Mouse (Mus musculus) midbrain, embryonic 13.5 days (tissue): Measurements from ENCODE around the gene Zbtb22. TPM values are rescaled to one million over a fixed set of nuclear protein-coding genes. Genes with fewer than 3 reads are reported as not detected.

ENCODE experiments used
- ATAC-seq: fragments of 200-750 bp; cut with Nextera tagmentation; 2 replicates; pipeline ENCODE4 v1.8.0; 2017; ENCODE audit warnings: mild to moderate bottlenecking, moderate TSS enrichment, moderate library complexity
- H3K27ac ChIP-seq: fragments of 300-500 bp; sonication (generic); 2 replicates; pipeline ENCODE4 v1.5.1; 2015; ENCODE audit warnings: inconsistent platforms, mild to moderate bottlenecking, moderate library complexity
- H3K27me3 ChIP-seq: fragments of 300-500 bp; sonication (generic); 2 replicates; pipeline ENCODE4 v1.6.1; 2015; ENCODE audit warnings: mild to moderate bottlenecking, inconsistent platforms
- H3K36me3 ChIP-seq: fragments of 300-500 bp; sonication (generic); 2 replicates; pipeline ENCODE4 v1.6.1; 2015; ENCODE audit warnings: mild to moderate bottlenecking, inconsistent platforms
- H3K4me1 ChIP-seq: fragments of 300-500 bp; sonication (generic); replicated peaks from 2 replicates; pipeline ENCODE4 v1.6.1; 2015; ENCODE audit warnings: inconsistent platforms
- H3K4me2 ChIP-seq: fragments of 300-500 bp; sonication (generic); replicated peaks from 2 replicates; pipeline ENCODE4 v1.6.1; 2015; ENCODE audit warnings: moderate library complexity, mild to moderate bottlenecking, inconsistent platforms
- H3K4me3 ChIP-seq: fragments of 300-500 bp; sonication (generic); replicated peaks from 2 replicates; pipeline ENCODE4 v1.5.1; 2015; ENCODE audit warnings: mild to moderate bottlenecking, inconsistent platforms
- H3K9ac ChIP-seq: fragments of 300-500 bp; sonication (generic); replicated peaks from 2 replicates; pipeline ENCODE4 v1.6.1; 2015; ENCODE audit warnings: mild to moderate bottlenecking, inconsistent platforms
- H3K9me3 ChIP-seq: fragments of 300-500 bp; sonication (generic); 2 replicates; pipeline ENCODE4 v1.6.1; 2016; ENCODE audit warnings: mild to moderate bottlenecking, inconsistent platforms
- WGBS: fragments of 180-500 bp; shearing (Covaris S2); methylation state at CpG from one replicate; pipeline ENCODE4 v1.1.7; 2015; 5-methylcytosine and 5-hydroxymethylcytosine counted together
- polyA plus RNA-seq: library from polyadenylated mRNA; unstranded; fragments of >200 nt; fragmentation: Nextera tagmentation; extraction: Ambion mirVana; gene quantifications from 2 replicates; pipeline ENCODE4 v1.2.1, GENCODE M21; 2015

The Zbtb22 gene
- polyA plus RNA-seq, 1 experiment from 2014 or later = 20.3 TPM

DNA sequence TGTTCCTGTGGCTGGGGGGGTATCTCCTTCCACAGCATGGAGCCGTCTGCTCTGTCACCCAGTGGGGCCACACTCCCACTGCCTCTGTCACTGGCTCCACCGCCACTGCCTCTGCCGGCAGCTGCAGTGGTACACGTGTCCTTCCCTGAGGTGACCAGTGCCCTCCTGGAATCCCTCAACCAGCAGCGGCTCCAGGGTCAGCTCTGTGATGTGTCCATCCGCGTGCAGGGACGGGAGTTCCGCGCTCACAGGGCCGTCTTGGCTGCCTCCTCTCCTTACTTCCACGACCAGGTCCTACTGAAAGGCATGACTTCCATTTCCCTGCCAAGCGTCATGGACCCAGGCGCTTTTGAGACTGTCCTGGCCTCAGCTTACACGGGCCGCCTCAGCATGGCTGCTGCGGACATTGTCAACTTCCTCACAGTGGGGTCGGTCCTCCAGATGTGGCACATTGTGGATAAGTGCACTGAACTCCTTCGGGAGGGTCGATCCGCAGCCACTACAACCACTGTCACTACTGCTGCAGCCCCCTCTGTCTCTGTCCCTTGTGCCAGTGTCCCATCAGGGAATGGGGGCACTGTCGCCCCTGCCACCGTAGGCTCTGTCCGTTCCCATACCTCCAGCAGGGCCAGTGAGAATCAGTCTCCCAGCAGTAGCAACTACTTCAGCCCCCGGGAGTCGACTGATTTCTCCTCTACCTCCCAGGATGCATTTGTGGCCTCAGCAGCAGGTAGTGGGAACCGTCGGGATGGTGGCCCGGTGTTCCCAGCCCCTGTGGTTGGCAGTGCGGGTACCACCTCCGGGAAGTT is 1.3 kb downstream of the Zbtb22 start:
- ATAC-seq = no peak
- WGBS = 73% methylated on average over 31 of the region's 31 CpGs
- Histone ChIP-seq H3K9ac (peak overlapping the region; percentile 64), H3K4me1 (peaks cover 66% of the 10 kb centered on the region), H3K36me3 (peaks cover 46% of the 10 kb centered on the region), H3K27ac (no peak overlapping the region), H3K4me3 (peak overlapping the region; percentile 52), H3K4me2 (peak overlapping the region; percentile 64), H3K27me3 (peaks cover 13% of the 10 kb centered on the region), H3K9me3 (no peaks in the 10 kb centered on the region)

- Histone ChIP-seq H3K4me1 (peaks cover 64% of the 10 kb centered on the region), H3K4me3 (no peak overlapping the region), H3K9me3 (no peaks in the 10 kb centered on the region), H3K36me3 (peaks cover 40% of the 10 kb centered on the region), H3K9ac (no peak overlapping the region), H3K27me3 (peaks cover 13% of the 10 kb centered on the region), H3K27ac (no peak overlapping the region), H3K4me2 (peak overlapping the region; percentile 64; the same call in 1 of the 2 replicates)
- WGBS = 84% methylated on average over 18 of the region's 18 CpGs
- ATAC-seq = no peak
These were observed 2.1 kb downstream of the Zbtb22 start for GRCm38 (mm10) chr17:33917656-33918292.

DNA sequence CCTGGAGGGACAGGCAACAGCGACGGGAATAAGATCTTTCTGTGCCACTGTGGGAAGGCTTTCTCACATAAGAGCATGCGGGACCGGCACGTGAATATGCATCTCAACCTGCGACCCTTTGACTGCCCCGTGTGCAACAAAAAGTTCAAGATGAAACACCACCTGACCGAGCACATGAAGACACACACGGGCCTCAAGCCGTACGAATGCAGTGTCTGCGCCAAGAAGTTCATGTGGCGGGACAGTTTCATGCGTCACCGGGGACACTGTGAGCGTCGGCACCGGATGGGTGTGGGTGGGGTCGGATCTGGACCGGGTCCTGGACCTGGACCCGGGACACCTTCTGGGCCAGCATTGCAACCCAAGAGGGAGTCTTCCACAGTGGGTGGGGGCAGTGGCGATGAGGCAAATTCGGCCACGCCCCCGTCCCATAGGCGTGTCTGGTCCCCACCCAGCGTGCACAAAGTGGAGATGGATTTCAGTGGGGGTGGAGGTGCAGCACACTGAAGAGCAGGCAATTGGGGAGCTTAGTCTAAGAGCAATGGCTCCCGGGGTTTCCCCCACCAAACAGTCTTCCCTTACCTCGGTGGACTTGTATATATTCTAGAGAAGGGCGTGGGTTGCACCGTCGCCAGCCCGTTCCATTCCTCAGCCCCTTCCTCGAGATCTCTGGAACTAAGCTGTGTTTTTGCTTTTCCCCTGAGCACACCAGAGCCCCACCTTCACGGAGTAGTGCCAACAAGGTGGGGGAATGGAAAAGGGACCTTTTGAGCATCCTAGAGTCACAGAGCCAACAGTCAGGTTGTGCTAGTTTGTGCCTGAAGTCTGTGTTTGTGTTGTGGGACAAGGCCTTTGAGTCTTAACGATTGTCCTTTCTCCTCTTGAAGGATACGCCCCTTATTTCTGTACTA is 2.8 kb downstream of the Zbtb22 start:
- Histone ChIP-seq H3K27me3 (peaks cover 13% of the 10 kb centered on the region), H3K9ac (peak overlapping the region; percentile 68), H3K36me3 (peaks cover 33% of the 10 kb centered on the region), H3K27ac (no peak overlapping the region), H3K4me1 (peaks cover 64% of the 10 kb centered on the region), H3K4me3 (peak overlapping the region; percentile 45), H3K9me3 (no peaks in the 10 kb centered on the region), H3K4me2 (peak overlapping the region; percentile 75)
- ATAC-seq = no peak
- 60% methylated on average over 37 of the region's 37 CpGs for WGBS

DNA sequence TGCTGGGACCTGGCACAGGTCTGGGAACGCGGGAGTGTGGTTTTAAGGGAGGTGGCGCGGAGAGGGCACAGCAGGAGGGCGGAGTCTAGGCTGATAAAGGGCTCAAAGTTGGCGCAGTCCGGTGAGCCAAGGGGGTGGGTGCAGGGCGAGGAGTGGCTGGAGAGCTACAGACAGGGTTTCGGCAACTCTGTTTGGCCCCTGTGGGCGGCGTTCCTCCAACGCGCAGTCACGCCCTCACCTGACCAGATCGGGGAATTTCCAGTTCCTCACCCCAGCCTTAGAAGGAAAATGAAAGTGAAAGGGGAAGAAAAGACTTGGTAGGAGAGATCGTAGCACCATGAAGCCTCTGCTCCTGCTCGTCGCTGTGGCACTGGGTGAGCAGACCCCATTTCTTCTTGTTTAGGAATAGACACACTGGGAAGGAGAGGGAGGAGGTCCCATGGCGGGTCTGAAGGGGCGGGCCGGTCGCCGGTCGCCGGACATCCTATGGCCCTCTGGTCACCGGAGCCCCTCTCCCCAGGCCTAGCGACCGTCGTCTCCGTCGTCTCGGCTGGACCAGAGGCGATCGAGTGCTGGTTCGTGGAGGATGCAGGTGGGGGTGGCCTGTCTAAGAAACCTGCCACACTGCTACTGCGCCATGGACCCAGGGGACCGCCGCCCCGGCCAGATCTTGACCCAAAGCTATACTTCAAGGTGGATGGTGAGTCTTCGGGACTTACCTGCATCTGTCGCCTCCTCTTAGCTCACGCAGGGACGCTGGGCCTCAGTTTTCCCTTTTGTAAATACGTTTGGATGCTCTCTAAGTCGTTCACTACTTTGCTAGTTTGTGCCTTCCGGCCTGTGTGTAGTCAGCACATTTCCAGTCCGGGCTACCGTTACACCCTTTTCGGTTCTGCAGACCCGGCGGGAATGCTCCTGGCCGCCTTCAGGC is 3.9 kb downstream of the Zbtb22 start:
- Histone ChIP-seq H3K9ac (peak overlapping the region; percentile 68), H3K4me2 (peak overlapping the region; percentile 75), H3K9me3 (no peaks in the 10 kb centered on the region), H3K27ac (peak overlapping the region; percentile 57; the same call in 1 of the 2 replicates), H3K27me3 (peaks cover 13% of the 10 kb centered on the region), H3K4me1 (peaks cover 54% of the 10 kb centered on the region), H3K36me3 (peaks cover 23% of the 10 kb centered on the region), H3K4me3 (peak overlapping the region; percentile 45)
- WGBS = under 1% methylated on average over 52 of the region's 52 CpGs
- ATAC-seq = no peak

- peak; percentile 34 for ATAC-seq
- under 1% methylated on average over 36 of the region's 36 CpGs for WGBS
- peaks cover 45% of the 10 kb centered on the region for H3K4me1 ChIP-seq
- peak overlapping the region; percentile 45 for H3K4me3 ChIP-seq
- H3K4me2 ChIP-seq = peak overlapping the region; percentile 75
- H3K27ac ChIP-seq = peak overlapping the region; percentile 57; the same call in 1 of the 2 replicates
- H3K9ac ChIP-seq = peak overlapping the region; percentile 68
- no peaks in the 10 kb centered on the region for H3K9me3 ChIP-seq
- H3K27me3 ChIP-seq = peaks cover 13% of the 10 kb centered on the region
- peaks cover 23% of the 10 kb centered on the region for H3K36me3 ChIP-seq
These were observed 4.8 kb downstream of the Zbtb22 start for GRCm38 (mm10) chr17:33920282-33921097.

- no peak overlapping the region for H3K9ac ChIP-seq
- no peak for ATAC-seq
- no peak overlapping the region for H3K27ac ChIP-seq
- peak overlapping the region; percentile 75; the same call in 1 of the 2 replicates for H3K4me2 ChIP-seq
- peaks cover 32% of the 10 kb centered on the region for H3K36me3 ChIP-seq
- 91% methylated on average over 7 of the region's 7 CpGs for WGBS
- no peak overlapping the region for H3K4me3 ChIP-seq
- no peaks in the 10 kb centered on the region for H3K9me3 ChIP-seq
- peaks cover 13% of the 10 kb centered on the region for H3K27me3 ChIP-seq
- H3K4me1 ChIP-seq = peaks cover 44% of the 10 kb centered on the region
These were observed 5.7 kb downstream of the Zbtb22 start for GRCm38 (mm10) chr17:33921361-33921760.

DNA sequence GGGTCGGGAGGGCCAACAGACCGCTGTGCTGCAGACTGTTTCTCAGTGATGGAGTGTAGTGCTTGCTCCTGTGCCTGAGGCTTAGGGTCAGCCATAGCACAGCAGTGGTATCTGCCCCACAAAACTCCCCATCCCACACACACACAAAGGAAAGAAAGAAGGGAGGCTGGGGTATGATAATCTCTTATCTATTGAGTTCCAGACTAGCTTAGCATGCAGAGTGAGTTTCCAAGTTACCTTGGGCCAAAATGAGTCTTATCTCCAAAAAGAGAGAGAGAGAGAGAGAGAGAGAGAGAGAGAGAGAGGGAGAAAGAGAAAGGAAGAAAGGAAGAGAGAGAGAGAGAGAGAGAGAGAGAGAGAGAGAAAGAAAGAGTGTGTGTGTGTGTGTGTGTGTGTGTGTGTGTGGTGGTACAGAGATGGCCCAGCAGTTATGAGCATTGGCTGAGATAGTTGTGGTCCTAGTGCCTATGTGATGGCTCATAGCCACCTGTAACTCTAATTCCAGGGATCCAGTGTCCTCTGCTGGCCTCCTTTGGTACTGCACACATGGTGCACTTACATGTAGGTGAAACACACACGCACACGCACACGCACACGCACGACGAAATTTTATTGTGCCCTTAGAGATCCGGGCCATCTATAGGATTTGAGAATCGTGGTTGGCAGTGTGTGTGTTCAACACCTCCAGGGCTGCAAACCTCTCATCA is 9.0 kb downstream of the Zbtb22 start:
- Histone ChIP-seq H3K4me2 (no peak overlapping the region), H3K9me3 (no peaks in the 10 kb centered on the region)
- ATAC-seq = no peak

GRCm38 (mm10) chr17:33925406-33926116 is 9.9 kb downstream of the Zbtb22 start:
- H3K27me3 ChIP-seq = no peaks in the 10 kb centered on the region
- H3K4me3 ChIP-seq = no peak overlapping the region
- H3K9me3 ChIP-seq = no peaks in the 10 kb centered on the region
- no peak overlapping the region for H3K4me2 ChIP-seq
- no peak overlapping the region for H3K9ac ChIP-seq
- H3K27ac ChIP-seq = no peak overlapping the region
- WGBS = 85% methylated on average over 21 of the region's 21 CpGs
- H3K4me1 ChIP-seq = peaks cover 20% of the 10 kb centered on the region
- no peak for ATAC-seq
- peaks cover 26% of the 10 kb centered on the region for H3K36me3 ChIP-seq

More for the DNA sequence above, 9.0 kb downstream of the Zbtb22 start:
- 84% methylated on average over 10 of the region's 10 CpGs for WGBS
- Histone ChIP-seq H3K36me3 (peaks cover 26% of the 10 kb centered on the region), H3K27ac (no peak overlapping the region), H3K27me3 (no peaks in the 10 kb centered on the region), H3K4me1 (peaks cover 23% of the 10 kb centered on the region), H3K9ac (no peak overlapping the region), H3K4me3 (no peak overlapping the region)

GRCm38 (mm10) chr17:33926207-33926932 is 10.7 kb downstream of the Zbtb22 start:
- H3K27me3 ChIP-seq = no peaks in the 10 kb centered on the region
- no peaks in the 10 kb centered on the region for H3K9me3 ChIP-seq
- no peak for ATAC-seq
- no peak overlapping the region for H3K9ac ChIP-seq
- no peak overlapping the region for H3K4me3 ChIP-seq
- WGBS = 72% methylated on average over 17 of the region's 17 CpGs
- peaks cover 26% of the 10 kb centered on the region for H3K4me1 ChIP-seq
- peaks cover 26% of the 10 kb centered on the region for H3K36me3 ChIP-seq
- H3K4me2 ChIP-seq = no peak overlapping the region
- H3K27ac ChIP-seq = no peak overlapping the region
